Mouse (Mus musculus): ENCODE measurements around the gene Ctsf. TPM values are rescaled to one million over a fixed set of nuclear protein-coding genes. Genes with fewer than 3 reads are reported as not detected.

Ctsf gene
- total and polyA plus RNA-seq, 3 experiments: not detected

DNA sequence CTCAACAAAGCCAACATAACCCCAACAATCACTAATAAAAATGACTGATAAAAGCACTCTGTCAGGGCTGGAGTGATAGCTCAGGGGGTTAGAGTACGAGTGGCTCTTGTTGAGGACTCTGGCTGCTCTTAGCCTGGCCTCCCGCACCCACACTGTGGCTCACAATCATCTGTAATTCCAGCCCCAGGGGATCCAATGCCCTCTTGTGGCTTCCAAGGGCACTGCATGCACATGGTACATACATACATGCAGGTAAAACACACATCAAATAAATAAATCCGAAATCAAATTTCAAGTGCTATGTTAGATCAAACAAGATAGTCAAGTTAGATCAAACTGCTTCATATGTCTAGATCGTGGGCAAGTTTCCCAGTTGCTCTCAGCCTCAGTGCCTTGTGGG lies 53.2 kb downstream of the Ctsf start:
- Histone ChIP-seq H3K9ac (ENCODE audit: insufficient read depth, low read depth) (no peak overlapping the region), H3K79me2 (replicated peaks; ENCODE audit: control insufficient read depth, extremely low read depth, insufficient read depth, poor library complexity, severe bottlenecking) (no peaks in the 10 kb centered on the region), H3K27ac (ENCODE audit: insufficient read depth, low read depth) (no peak overlapping the region), H3K4me2 (ENCODE audit: insufficient read depth, low read depth, poor library complexity, severe bottlenecking) (no peak overlapping the region), H3K36me3 (replicated peaks in 1 of 2; ENCODE audit: control insufficient read depth in 1 of 2, insufficient read depth in 1 of 2, low read length in 1 of 2) (peaks cover 43 to 70% of the 10 kb centered on the region in 2 experiments), H3K4me3 (replicated peaks in 1 of 3; ENCODE audit: low read depth in 2 of 3, low read length in 2 of 3, poor library complexity in 1 of 3) (no peak overlapping the region), H3K27me3 (replicated peaks) (no peaks in the 10 kb centered on the region), H3K9me3 (replicated peaks; ENCODE audit: low read length) (no peaks in the 10 kb centered on the region), H3K4me1 (ENCODE audit: control insufficient read depth in 1 of 2, insufficient read depth in 2 of 2) (peaks cover 0 to 6% of the 10 kb centered on the region in 2 experiments; a peak in 2 of 4 replicates)
- DNase-seq (ENCODE audit: extremely low read depth): peak; percentile 41
- dilution Hi-C loops (cut with MboI; ENCODE audit: extremely low pct_ligation_motif_present, extremely low pct_unique_long_range_greater_than_20kb, low sequenced_read_pairs): no loop called here
- TF ChIP-seq NRF1 (IDR thresholded peaks at IDR 0.05; ENCODE audit: low read depth, low read length) (no peak), RAD21 (IDR thresholded peaks at IDR 0.05; ENCODE audit: low read depth, low read length) (peak; percentile 40), CTCF (conservative IDR thresholded peaks at IDR 0.05 in 1 of 2, IDR thresholded peaks at IDR 0.05 in 1 of 2; ENCODE audit: low read depth in 2 of 2, low read length in 2 of 2) (peak; percentile 37 to 65; a peak in 3 of 4 replicates), POLR2A (IDR thresholded peaks at IDR 0.05; ENCODE audit: low read depth, low read length) (no peak), SMC3 (IDR thresholded peaks at IDR 0.05; ENCODE audit: low read depth, low read length) (peak; percentile 58)
- in situ Hi-C loops (cut with MboI; ENCODE audit: low pct_ligation_motif_present, low pct_unique_long_range_greater_than_20kb, low sequenced_read_pairs): no loop called here

DNA sequence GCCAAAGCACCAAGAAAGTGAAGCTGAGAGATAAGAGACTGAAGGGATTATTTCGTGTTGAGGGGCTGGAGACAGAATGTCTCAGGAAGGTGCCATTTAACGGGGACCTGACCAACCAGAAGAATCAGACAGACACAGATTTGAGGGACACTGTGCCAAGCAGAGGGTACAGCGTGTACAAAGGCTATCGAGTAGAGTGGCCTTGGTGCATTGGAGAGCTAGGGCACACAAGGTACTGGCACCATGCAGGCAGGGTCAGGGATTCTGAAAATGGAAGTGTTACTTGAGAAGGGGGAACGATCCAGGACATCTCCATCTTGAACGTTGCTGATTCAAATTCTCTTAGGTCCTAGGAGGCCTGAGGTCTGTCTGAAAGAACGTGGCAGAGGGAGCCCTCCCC lies 54.4 kb downstream of the Ctsf start:
- Histone ChIP-seq H3K9ac (ENCODE audit: insufficient read depth, low read depth) (no peak overlapping the region), H3K9me3 (replicated peaks; ENCODE audit: low read length) (no peaks in the 10 kb centered on the region), H3K27ac (ENCODE audit: insufficient read depth, low read depth) (no peak overlapping the region), H3K4me3 (replicated peaks in 1 of 3; ENCODE audit: low read depth in 2 of 3, low read length in 2 of 3, poor library complexity in 1 of 3) (no peak overlapping the region), H3K79me2 (replicated peaks; ENCODE audit: control insufficient read depth, extremely low read depth, insufficient read depth, poor library complexity, severe bottlenecking) (no peaks in the 10 kb centered on the region), H3K4me1 (ENCODE audit: control insufficient read depth in 1 of 2, insufficient read depth in 2 of 2) (peaks cover 0 to 6% of the 10 kb centered on the region in 2 experiments; a peak in 2 of 4 replicates), H3K4me2 (ENCODE audit: insufficient read depth, low read depth, poor library complexity, severe bottlenecking) (no peak overlapping the region), H3K36me3 (replicated peaks in 1 of 2; ENCODE audit: control insufficient read depth in 1 of 2, insufficient read depth in 1 of 2, low read length in 1 of 2) (peaks cover 56 to 75% of the 10 kb centered on the region in 2 experiments), H3K27me3 (replicated peaks) (no peaks in the 10 kb centered on the region)
- in situ Hi-C loops (cut with MboI; ENCODE audit: low pct_ligation_motif_present, low pct_unique_long_range_greater_than_20kb, low sequenced_read_pairs) (no loop called here), dilution Hi-C loops (cut with MboI; ENCODE audit: extremely low pct_ligation_motif_present, extremely low pct_unique_long_range_greater_than_20kb, low sequenced_read_pairs) (no loop called here)
- no peak for TF ChIP-seq MAFK (IDR thresholded peaks at IDR 0.05; ENCODE audit: insufficient replicate concordance, low read length)
- no peak for TF ChIP-seq TBP (conservative IDR thresholded peaks at IDR 0.05; ENCODE audit: low read depth, low read length)
- TF ChIP-seq RCOR1 (conservative IDR thresholded peaks at IDR 0.05; ENCODE audit: low read depth, low read length): no peak
- TF ChIP-seq KAT2A (IDR thresholded peaks at IDR 0.05; ENCODE audit: insufficient replicate concordance, low read length): no peak
- TF ChIP-seq UBTF (IDR thresholded peaks at IDR 0.05; ENCODE audit: low read depth, low read length): no peak
- no peak for TF ChIP-seq IRF4 (IDR thresholded peaks at IDR 0.05; ENCODE audit: low read depth, low read length)
- TF ChIP-seq ETS1 (conservative IDR thresholded peaks at IDR 0.05; ENCODE audit: low read depth, low read length): no peak
- no peak for TF ChIP-seq TCF12 (IDR thresholded peaks at IDR 0.05; ENCODE audit: low read depth, low read length)
- TF ChIP-seq NRF1 (IDR thresholded peaks at IDR 0.05; ENCODE audit: low read depth, low read length): no peak
- no peak for TF ChIP-seq ZMIZ1 (IDR thresholded peaks at IDR 0.05; ENCODE audit: low read depth, low read length)
- TF ChIP-seq USF1 (IDR thresholded peaks at IDR 0.05; ENCODE audit: low read depth, low read length): no peak
- no peak for TF ChIP-seq MYC (IDR thresholded peaks at IDR 0.05; ENCODE audit: low read depth, low read length)
- no peak for TF ChIP-seq ZKSCAN1 (IDR thresholded peaks at IDR 0.05; ENCODE audit: borderline replicate concordance, low read depth, low read length)
- no peak for TF ChIP-seq ELF1 (IDR thresholded peaks at IDR 0.05; ENCODE audit: low read depth, low read length)
- TF ChIP-seq MXI1 (IDR thresholded peaks at IDR 0.05; ENCODE audit: low read depth, low read length): no peak
- no peak for TF ChIP-seq EP300 (IDR thresholded peaks at IDR 0.05; ENCODE audit: low read length)
- TF ChIP-seq SMC3 (IDR thresholded peaks at IDR 0.05; ENCODE audit: low read depth, low read length): no peak
- TF ChIP-seq PAX5 (IDR thresholded peaks at IDR 0.05; ENCODE audit: low read length): no peak
- TF ChIP-seq CHD2 (IDR thresholded peaks at IDR 0.05; ENCODE audit: low read length): no peak
- no peak for DNase-seq (ENCODE audit: extremely low read depth)

Other genes with a start within 250 kb of the Ctsf start
Only the 20 nearest of the 26 such genes appear.
- gene Gm960, start 156.5 kb upstream of the Ctsf start, total RNA-seq (2012; rRNA removed): 0.38 and 0.67 TPM in 2 replicates
- gene Gm960, start 156.5 kb upstream of the Ctsf start, total RNA-seq (2014; rRNA removed): not detected in 2 replicates
- not detected in 2 replicates for gene Gm960, start 156.5 kb upstream of the Ctsf start, polyA plus RNA-seq (2012; ENCODE audit: insufficient read length, low read depth)
- gene Sptbn2, start 144.0 kb upstream of the Ctsf start, total RNA-seq (2012; rRNA removed): 2.3 and 2.7 TPM in 2 replicates
- gene Sptbn2, start 144.0 kb upstream of the Ctsf start, total RNA-seq (2014; rRNA removed): 0.08 and 0.15 TPM in 2 replicates
- gene Sptbn2, start 144.0 kb upstream of the Ctsf start, polyA plus RNA-seq (2012; ENCODE audit: insufficient read length, low read depth): 0.24 and 0.72 TPM in 2 replicates
- 7.0 and 8.4 TPM in 2 replicates for gene Rbm4b, start 98.6 kb upstream of the Ctsf start, total RNA-seq (2012; rRNA removed)
- gene Rbm4b, start 98.6 kb upstream of the Ctsf start, total RNA-seq (2014; rRNA removed): 11.1 and 11.4 TPM in 2 replicates
- 10.6 and 13.8 TPM in 2 replicates for gene Rbm4b, start 98.6 kb upstream of the Ctsf start, polyA plus RNA-seq (2012; ENCODE audit: insufficient read length, low read depth)
- gene Rbm4, start 61.2 kb upstream of the Ctsf start, total RNA-seq (2012; rRNA removed): 73.2 and 77.0 TPM in 2 replicates
- gene Rbm4, start 61.2 kb upstream of the Ctsf start, total RNA-seq (2014; rRNA removed): 63.0 and 68.3 TPM in 2 replicates
- gene Rbm4, start 61.2 kb upstream of the Ctsf start, polyA plus RNA-seq (2012; ENCODE audit: insufficient read length, low read depth): 47.3 and 55.7 TPM in 2 replicates
- 15.2 and 17.0 TPM in 2 replicates for gene Gm21992, start 43.5 kb upstream of the Ctsf start, total RNA-seq (2012; rRNA removed)
- 3.9 and 5.5 TPM in 2 replicates for gene Gm21992, start 43.5 kb upstream of the Ctsf start, total RNA-seq (2014; rRNA removed)
- 37.5 and 44.3 TPM in 2 replicates for gene Gm21992, start 43.5 kb upstream of the Ctsf start, polyA plus RNA-seq (2012; ENCODE audit: insufficient read length, low read depth)
- gene Rbm14, start 43.5 kb upstream of the Ctsf start, total RNA-seq (2012; rRNA removed): 39.0 and 47.1 TPM in 2 replicates
- 18.2 and 19.1 TPM in 2 replicates for gene Rbm14, start 43.5 kb upstream of the Ctsf start, total RNA-seq (2014; rRNA removed)
- 51.8 and 59.1 TPM in 2 replicates for gene Rbm14, start 43.5 kb upstream of the Ctsf start, polyA plus RNA-seq (2012; ENCODE audit: insufficient read length, low read depth)
- 42.1 and 42.6 TPM in 2 replicates for gene Ccs, start 15.8 kb upstream of the Ctsf start, total RNA-seq (2012; rRNA removed)
- 25.6 and 30.7 TPM in 2 replicates for gene Ccs, start 15.8 kb upstream of the Ctsf start, total RNA-seq (2014; rRNA removed)
- 32.0 and 39.1 TPM in 2 replicates for gene Ccs, start 15.8 kb upstream of the Ctsf start, polyA plus RNA-seq (2012; ENCODE audit: insufficient read length, low read depth)
- gene Ccdc87, start 15.8 kb upstream of the Ctsf start, total RNA-seq (2012; rRNA removed): not detected in 2 replicates
- gene Ccdc87, start 15.8 kb upstream of the Ctsf start, total RNA-seq (2014; rRNA removed): not detected in 2 replicates
- gene Ccdc87, start 15.8 kb upstream of the Ctsf start, polyA plus RNA-seq (2012; ENCODE audit: insufficient read length, low read depth): not detected in 2 replicates
- 0.34 and 0.67 TPM in 2 replicates for gene Actn3, start 22.8 kb downstream of the Ctsf start, total RNA-seq (2012; rRNA removed)
- gene Actn3, start 22.8 kb downstream of the Ctsf start, total RNA-seq (2014; rRNA removed): 0.32 TPM in 1 of 2 replicates, not detected in the other
- 0.37 and 0.41 TPM in 2 replicates for gene Actn3, start 22.8 kb downstream of the Ctsf start, polyA plus RNA-seq (2012; ENCODE audit: insufficient read length, low read depth)
- 8.0 and 8.4 TPM in 2 replicates for gene Zdhhc24, start 23.5 kb downstream of the Ctsf start, total RNA-seq (2012; rRNA removed)
- 4.5 and 5.0 TPM in 2 replicates for gene Zdhhc24, start 23.5 kb downstream of the Ctsf start, total RNA-seq (2014; rRNA removed)
- gene Zdhhc24, start 23.5 kb downstream of the Ctsf start, polyA plus RNA-seq (2012; ENCODE audit: insufficient read length, low read depth): 4.7 and 5.0 TPM in 2 replicates
- gene Bbs1, start 51.5 kb downstream of the Ctsf start, total RNA-seq (2012; rRNA removed): 2.7 and 3.0 TPM in 2 replicates
- gene Bbs1, start 51.5 kb downstream of the Ctsf start, total RNA-seq (2014; rRNA removed): 2.0 and 3.1 TPM in 2 replicates
- gene Bbs1, start 51.5 kb downstream of the Ctsf start, polyA plus RNA-seq (2012; ENCODE audit: insufficient read length, low read depth): 2.1 and 2.8 TPM in 2 replicates
- 89.7 and 109 TPM in 2 replicates for gene Dpp3, start 73.2 kb downstream of the Ctsf start, total RNA-seq (2012; rRNA removed)
- 74.0 and 79.6 TPM in 2 replicates for gene Dpp3, start 73.2 kb downstream of the Ctsf start, total RNA-seq (2014; rRNA removed)
- 97.3 and 100.0 TPM in 2 replicates for gene Dpp3, start 73.2 kb downstream of the Ctsf start, polyA plus RNA-seq (2012; ENCODE audit: insufficient read length, low read depth)
- 0.42 TPM in 1 of 2 replicates, not detected in the other for gene Peli3, start 88.0 kb downstream of the Ctsf start, total RNA-seq (2012; rRNA removed)
- 0.07 TPM in 1 of 2 replicates, not detected in the other for gene Peli3, start 88.0 kb downstream of the Ctsf start, total RNA-seq (2014; rRNA removed)
- gene Peli3, start 88.0 kb downstream of the Ctsf start, polyA plus RNA-seq (2012; ENCODE audit: insufficient read length, low read depth): not detected in 2 replicates
- gene Mrpl11, start 107.0 kb downstream of the Ctsf start, total RNA-seq (2012; rRNA removed): 74.0 and 100 TPM in 2 replicates
- gene Mrpl11, start 107.0 kb downstream of the Ctsf start, total RNA-seq (2014; rRNA removed): 160 and 171 TPM in 2 replicates
- gene Mrpl11, start 107.0 kb downstream of the Ctsf start, polyA plus RNA-seq (2012; ENCODE audit: insufficient read length, low read depth): 101 and 102 TPM in 2 replicates
- not detected in 2 replicates for gene Npas4, start 135.2 kb downstream of the Ctsf start, total RNA-seq (2012; rRNA removed)
- not detected in 2 replicates for gene Npas4, start 135.2 kb downstream of the Ctsf start, total RNA-seq (2014; rRNA removed)
- gene Npas4, start 135.2 kb downstream of the Ctsf start, polyA plus RNA-seq (2012; ENCODE audit: insufficient read length, low read depth): not detected in 2 replicates
- 4.2 and 6.7 TPM in 2 replicates for gene Slc29a2, start 168.7 kb downstream of the Ctsf start, total RNA-seq (2012; rRNA removed)
- gene Slc29a2, start 168.7 kb downstream of the Ctsf start, total RNA-seq (2014; rRNA removed): 0.96 and 2.1 TPM in 2 replicates
- gene Slc29a2, start 168.7 kb downstream of the Ctsf start, polyA plus RNA-seq (2012; ENCODE audit: insufficient read length, low read depth): 5.6 and 6.6 TPM in 2 replicates
- 9.8 and 12.1 TPM in 2 replicates for gene B4gat1, start 183.7 kb downstream of the Ctsf start, total RNA-seq (2012; rRNA removed)
- 6.9 and 7.7 TPM in 2 replicates for gene B4gat1, start 183.7 kb downstream of the Ctsf start, total RNA-seq (2014; rRNA removed)
- gene B4gat1, start 183.7 kb downstream of the Ctsf start, polyA plus RNA-seq (2012; ENCODE audit: insufficient read length, low read depth): 5.2 and 5.6 TPM in 2 replicates
- 1.3 and 2.1 TPM in 2 replicates for gene AC124502.3, start 183.8 kb downstream of the Ctsf start, total RNA-seq (2012; rRNA removed)
- gene AC124502.3, start 183.8 kb downstream of the Ctsf start, total RNA-seq (2014; rRNA removed): 0.15 and 0.22 TPM in 2 replicates
- gene AC124502.3, start 183.8 kb downstream of the Ctsf start, polyA plus RNA-seq (2012; ENCODE audit: insufficient read length, low read depth): 0.29 TPM in 1 of 2 replicates, not detected in the other
- 22.8 and 24.6 TPM in 2 replicates for gene Brms1, start 186.2 kb downstream of the Ctsf start, total RNA-seq (2012; rRNA removed)
- 30.0 and 36.3 TPM in 2 replicates for gene Brms1, start 186.2 kb downstream of the Ctsf start, total RNA-seq (2014; rRNA removed)
- 50.9 and 63.7 TPM in 2 replicates for gene Brms1, start 186.2 kb downstream of the Ctsf start, polyA plus RNA-seq (2012; ENCODE audit: insufficient read length, low read depth)
- 0.47 and 0.92 TPM in 2 replicates for gene Rin1, start 195.4 kb downstream of the Ctsf start, total RNA-seq (2012; rRNA removed)
- gene Rin1, start 195.4 kb downstream of the Ctsf start, total RNA-seq (2014; rRNA removed): 0.13 and 0.30 TPM in 2 replicates
- 0.74 and 0.89 TPM in 2 replicates for gene Rin1, start 195.4 kb downstream of the Ctsf start, polyA plus RNA-seq (2012; ENCODE audit: insufficient read length, low read depth)

All from CH12.LX (cell line).